Mouse (Mus musculus) C2C12 (cell line): Measurements from ENCODE around the gene Rgs14.

Experiments used
- CEBPB ChIP-seq: IDR thresholded peaks from one replicate; pipeline ENCODE4 v1.6.1; 2011; ENCODE audit warnings: low read depth, mild to moderate bottlenecking, control low read depth, moderate library complexity
- CTCF ChIP-seq: IDR thresholded peaks from one replicate; pipeline ENCODE4 v1.5.1; 2011; ENCODE audit not compliant: control insufficient read depth, insufficient read depth, insufficient read length
- MAX ChIP-seq: IDR thresholded peaks from one replicate; pipeline ENCODE4 v1.6.1; 2011; ENCODE audit warnings: mild to moderate bottlenecking, control low read depth
- MYOD1 ChIP-seq: IDR thresholded peaks from one replicate; pipeline ENCODE4 v1.6.1; 2011; ENCODE audit warnings: low read depth; ENCODE audit not compliant: control insufficient read depth, insufficient read length
- USF1 ChIP-seq: IDR thresholded peaks from one replicate; pipeline ENCODE4 v1.6.1; 2011; ENCODE audit warnings: low read depth, mild to moderate bottlenecking, control low read depth, moderate library complexity

GRCm38 (mm10) chr13:55381790-55382189 lies 12.3 kb downstream of the Rgs14 start:
- TF ChIP-seq USF1 (no peak), CTCF (no peak), MAX (no peak), CEBPB (no peak), MYOD1 (no peak)
